Mouse (Mus musculus) liver, embryonic 16.5 days (tissue): ENCODE measurements at regions not wholly inside any gene's neighbourhood (a gene's known extent, or its start where the extent isn't known, plus 50 kb on each side); places are given as distances from the start of the nearest gene placed in this dataset.

Source experiments
- ATAC-seq: fragments of 200-750 bp; cut with Nextera tagmentation; 2 replicates; pipeline ENCODE4 v1.8.0; 2017; ENCODE audit warnings: low read depth, mild to moderate bottlenecking, moderate number of reproducible peaks, moderate library complexity
- H3K27ac ChIP-seq: fragments of 300-500 bp; sonication (generic); 2 replicates; pipeline ENCODE4 v1.5.1; 2014; ENCODE audit warnings: mild to moderate bottlenecking, low read length
- H3K27me3 ChIP-seq: fragments of 300-500 bp; sonication (generic); 2 replicates; pipeline ENCODE4 v1.6.1; 2014; ENCODE audit warnings: low read depth, low read length, mixed read lengths; ENCODE audit not compliant: control insufficient read depth, insufficient read depth
- H3K36me3 ChIP-seq: fragments of 300-500 bp; sonication (generic); 2 replicates; pipeline ENCODE4 v1.6.1; 2014; ENCODE audit warnings: mild to moderate bottlenecking; ENCODE audit not compliant: control insufficient read depth, insufficient read depth
- H3K4me1 ChIP-seq: fragments of 300-500 bp; sonication (generic); 2 replicates; pipeline ENCODE4 v1.6.1; 2014; ENCODE audit warnings: low read depth, low read length, mixed read lengths; ENCODE audit not compliant: control insufficient read depth
- H3K4me2 ChIP-seq: fragments of 300-500 bp; sonication (generic); 2 replicates; pipeline ENCODE4 v1.6.1; 2014; ENCODE audit warnings: low read depth, low read length, mixed read lengths
- H3K4me3 ChIP-seq: fragments of 300-500 bp; sonication (generic); 2 replicates; pipeline ENCODE4 v1.5.1; 2014; ENCODE audit warnings: low read depth, mild to moderate bottlenecking, low read length
- H3K9ac ChIP-seq: fragments of 300-500 bp; sonication (generic); 2 replicates; pipeline ENCODE4 v1.6.1; 2014; ENCODE audit warnings: low read depth, low read length
- H3K9me3 ChIP-seq: fragments of 300-500 bp; sonication (generic); replicated peaks from 2 replicates; pipeline ENCODE4 v1.6.1; 2016; ENCODE audit warnings: low read length; ENCODE audit not compliant: control insufficient read depth
- WGBS: fragments of 180-500 bp; shearing (Covaris S2); extraction: QIAGEN DNeasy Blood & Tissue Kit; methylation state at CpG from one replicate; pipeline ENCODE4 v1.1.7; 2014; ENCODE audit not compliant: insufficient replicate concordance; 5-methylcytosine and 5-hydroxymethylcytosine counted together

GRCm38 (mm10) chr3:9938651-9939050, 149.3 kb upstream of the Gm9833 start:
- Histone ChIP-seq H3K4me3 (no peak overlapping the region), H3K4me1 (no peaks in the 10 kb centered on the region), H3K4me2 (no peak overlapping the region), H3K9ac (no peak overlapping the region), H3K27me3 (no peaks in the 10 kb centered on the region), H3K36me3 (no peaks in the 10 kb centered on the region), H3K9me3 (no peaks in the 10 kb centered on the region), H3K27ac (no peak overlapping the region)
- ATAC-seq = no peak
- 65% methylated on average over 1 of the region's 1 CpGs for WGBS

GRCm38 (mm10) chr3:9942631-9943030, 145.3 kb upstream of the Gm9833 start:
- ATAC-seq = no peak
- Histone ChIP-seq H3K36me3 (no peaks in the 10 kb centered on the region), H3K4me2 (no peak overlapping the region), H3K4me3 (no peak overlapping the region), H3K27me3 (no peaks in the 10 kb centered on the region), H3K9ac (no peak overlapping the region), H3K4me1 (no peaks in the 10 kb centered on the region), H3K27ac (no peak overlapping the region), H3K9me3 (no peaks in the 10 kb centered on the region)
- WGBS = 25% methylated on average over 5 of the region's 5 CpGs

GRCm38 (mm10) chr3:9947357-9948065, 140.4 kb upstream of the Gm9833 start:
- Histone ChIP-seq H3K9ac (no peak overlapping the region), H3K4me3 (no peak overlapping the region), H3K27ac (no peak overlapping the region), H3K4me1 (no peaks in the 10 kb centered on the region), H3K9me3 (no peaks in the 10 kb centered on the region), H3K4me2 (no peak overlapping the region), H3K27me3 (no peaks in the 10 kb centered on the region), H3K36me3 (no peaks in the 10 kb centered on the region)
- ATAC-seq = peak; percentile 53; the same call in 1 of the 2 replicates
- WGBS = 38% methylated on average over 11 of the region's 11 CpGs

DNA sequence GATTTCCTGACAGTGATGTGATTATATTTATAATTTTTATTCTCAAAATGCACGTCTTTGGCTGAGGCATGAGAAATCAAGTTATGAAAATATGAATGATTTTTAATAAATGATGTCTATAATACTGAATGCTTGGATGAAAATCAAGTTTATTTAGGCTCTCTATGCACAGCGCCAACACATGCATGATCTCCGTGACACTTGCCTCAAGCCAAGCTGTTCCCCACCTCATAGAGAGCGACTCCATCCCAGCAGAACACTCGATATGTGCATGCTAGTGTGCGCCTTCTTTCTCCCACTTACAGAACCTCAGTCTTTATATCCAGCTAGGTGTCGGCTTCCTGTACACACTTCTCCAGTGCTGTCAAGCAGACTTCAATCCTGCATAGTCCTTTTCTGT, 139.8 kb upstream of the Gm9833 start:
- Histone ChIP-seq H3K36me3 (no peaks in the 10 kb centered on the region), H3K27ac (no peak overlapping the region), H3K27me3 (no peaks in the 10 kb centered on the region), H3K4me2 (no peak overlapping the region), H3K9me3 (no peaks in the 10 kb centered on the region), H3K4me1 (no peaks in the 10 kb centered on the region), H3K4me3 (no peak overlapping the region), H3K9ac (no peak overlapping the region)
- ATAC-seq = no peak
- 60% methylated on average over 7 of the region's 7 CpGs for WGBS

DNA sequence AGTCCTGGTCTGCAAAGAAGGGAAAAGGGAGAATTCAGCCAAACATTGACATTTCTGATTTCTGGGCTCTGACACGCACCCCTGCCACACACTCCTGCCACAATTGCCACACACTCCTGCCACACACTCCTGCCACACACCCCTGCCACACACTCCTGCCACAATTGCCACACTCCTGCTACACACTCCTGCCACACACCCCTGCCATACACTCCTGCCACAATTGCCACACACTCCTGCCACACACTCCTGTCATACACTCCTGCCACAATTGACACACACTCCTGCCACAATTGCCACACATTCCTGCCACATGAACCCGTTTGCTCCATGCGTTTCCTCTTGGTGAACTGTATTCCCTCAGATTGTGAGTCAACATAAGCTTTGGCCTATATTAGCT, 130.0 kb upstream of the Gm9833 start:
- no peak for ATAC-seq
- no peaks in the 10 kb centered on the region for H3K36me3 ChIP-seq
- H3K4me2 ChIP-seq = no peak overlapping the region
- H3K27ac ChIP-seq = no peak overlapping the region
- 60% methylated on average over 3 of the region's 3 CpGs for whole genome bisulfite sequencing
- H3K9me3 ChIP-seq = no peaks in the 10 kb centered on the region
- no peaks in the 10 kb centered on the region for H3K27me3 ChIP-seq
- H3K4me3 ChIP-seq = no peak overlapping the region
- no peaks in the 10 kb centered on the region for H3K4me1 ChIP-seq
- no peak overlapping the region for H3K9ac ChIP-seq

- no peak for ATAC-seq
- WGBS = 86% methylated on average over 37 of the region's 37 CpGs
- Histone ChIP-seq H3K27ac (no peak overlapping the region), H3K36me3 (no peaks in the 10 kb centered on the region), H3K4me3 (no peak overlapping the region), H3K9me3 (no peaks in the 10 kb centered on the region), H3K4me2 (no peak overlapping the region), H3K4me1 (no peaks in the 10 kb centered on the region), H3K27me3 (no peaks in the 10 kb centered on the region), H3K9ac (no peak overlapping the region)
Measured at GRCm38 (mm10) chr3:9959716-9960661, 127.9 kb upstream of the Gm9833 start.

DNA sequence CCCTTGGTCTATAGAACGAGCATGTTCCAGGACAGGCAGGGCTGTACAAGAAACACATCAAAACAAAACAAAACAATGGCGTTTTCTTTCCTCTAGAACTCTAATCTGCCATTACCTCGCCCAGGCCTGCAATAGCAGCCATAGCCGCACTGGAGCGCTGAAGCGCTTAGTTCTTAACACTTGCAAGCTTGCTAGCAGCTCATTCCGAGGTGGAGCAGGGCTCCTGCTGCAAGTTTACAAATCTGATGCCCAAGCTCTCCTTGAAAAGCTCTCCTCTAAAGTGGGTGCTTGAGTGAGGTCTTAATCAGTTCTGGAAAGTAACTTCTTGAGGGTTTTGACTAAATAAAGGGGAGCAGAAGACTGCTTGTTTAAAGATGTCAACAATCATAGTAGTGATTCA, 127.2 kb upstream of the Gm9833 start:
- H3K4me3 ChIP-seq = no peak overlapping the region
- 55% methylated on average over 7 of the region's 7 CpGs for WGBS
- no peaks in the 10 kb centered on the region for H3K9me3 ChIP-seq

More for the DNA sequence above, 127.2 kb upstream of the Gm9833 start:
- Histone ChIP-seq H3K4me1 (no peaks in the 10 kb centered on the region), H3K27ac (no peak overlapping the region), H3K27me3 (no peaks in the 10 kb centered on the region), H3K4me2 (no peak overlapping the region), H3K9ac (no peak overlapping the region), H3K36me3 (no peaks in the 10 kb centered on the region)
- ATAC-seq = no peak
